Mouse (Mus musculus): ENCODE data around the gene Olfr548-ps1. TPM values are rescaled to one million over a fixed set of nuclear protein-coding genes. Genes with fewer than 3 reads are reported as not detected.

Gene Olfr548-ps1
- polyA plus RNA-seq, 1 experiment from 2014 or later, result not detected

DNA sequence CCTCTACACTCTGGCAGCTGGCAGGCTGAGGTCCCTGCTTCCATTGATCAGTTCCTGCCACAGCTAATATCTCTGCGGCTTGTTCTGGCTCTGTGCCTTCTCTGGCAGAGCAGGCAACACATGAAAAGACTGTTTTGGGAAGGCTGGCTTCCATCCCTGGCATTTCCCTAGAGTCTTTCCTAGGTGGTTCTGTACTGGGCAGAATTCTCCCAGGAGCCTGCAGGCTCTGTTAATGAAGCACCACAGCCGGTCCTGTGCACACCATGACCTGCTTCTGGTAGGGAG is 23.7 kb upstream of the Olfr548-ps1 start:
- Histone ChIP-seq H3K36me3 (no peaks in the 10 kb centered on the region), H3K27ac (no peak overlapping the region), H3K27me3 (peaks cover 19% of the 10 kb centered on the region; the same call in 1 of the 2 replicates), H3K9ac (no peak overlapping the region), H3K9me3 (no peaks in the 10 kb centered on the region), H3K4me2 (no peak overlapping the region), H3K4me1 (peaks cover 22% of the 10 kb centered on the region), H3K4me3 (no peak overlapping the region)
- WGBS, result 44% methylated on average over 2 of the region's 2 CpGs
- ATAC-seq (ENCODE audit: insufficient number of reproducible peaks, low FRiP score, low TSS enrichment, low read depth), result peak; percentile 22; the same call in 1 of the 2 replicates

DNA sequence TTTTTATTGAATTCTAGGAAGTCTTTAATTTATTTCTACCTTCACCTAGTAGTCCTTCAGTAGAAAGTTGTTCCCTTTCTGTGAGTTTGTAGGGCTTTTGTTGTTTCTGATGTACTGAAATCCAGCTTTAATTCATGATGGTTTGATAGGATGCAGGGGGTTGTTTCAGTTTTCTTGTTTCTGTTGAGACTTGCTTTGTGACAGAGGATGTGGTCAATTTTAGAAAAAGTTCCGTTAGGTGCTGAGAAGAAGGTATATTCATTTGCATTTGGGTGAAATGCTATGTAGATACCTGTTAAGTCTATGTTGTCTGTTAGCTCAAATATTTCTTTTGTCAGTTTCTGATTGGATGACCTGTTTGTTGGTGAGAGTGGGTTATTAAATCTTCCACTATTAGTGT is 11.6 kb upstream of the Olfr548-ps1 start:
- no peaks in the 10 kb centered on the region for H3K27me3 ChIP-seq
- no peak overlapping the region for H3K9ac ChIP-seq
- 73% methylated on average over 1 of the region's 1 CpGs for WGBS
- no peak for ATAC-seq (ENCODE audit: insufficient number of reproducible peaks, low FRiP score, low TSS enrichment, low read depth)
- no peak overlapping the region for H3K27ac ChIP-seq
- no peak overlapping the region for H3K4me3 ChIP-seq
- H3K36me3 ChIP-seq, result no peaks in the 10 kb centered on the region
- H3K4me1 ChIP-seq, result no peaks in the 10 kb centered on the region
- H3K9me3 ChIP-seq, result no peaks in the 10 kb centered on the region
- no peak overlapping the region for H3K4me2 ChIP-seq

DNA sequence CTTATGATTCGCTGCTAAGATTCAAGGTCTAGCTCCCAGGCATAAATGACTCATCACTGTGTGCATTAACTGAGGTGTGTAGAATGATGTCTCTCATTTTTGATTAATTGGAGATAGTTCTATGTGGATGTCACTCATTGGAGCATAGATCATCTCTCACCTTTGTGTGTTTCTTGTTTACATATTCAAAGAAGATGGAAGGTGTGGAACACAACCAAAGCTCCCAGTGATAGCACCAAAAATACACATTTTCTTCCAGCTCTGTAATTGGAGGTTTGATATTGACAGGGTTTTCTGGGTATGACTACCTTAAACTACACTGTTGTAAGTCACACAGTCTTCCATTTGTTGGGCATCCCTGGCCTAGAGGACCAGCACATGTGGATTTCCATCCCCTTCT is 6.2 kb upstream of the Olfr548-ps1 start, which contains the start of gene Olfr547:
TSS of gene Olfr547 (plus strand) at position 301 of the 400 bp plus-strand sequence.
- H3K4me1 ChIP-seq, result no peaks in the 10 kb centered on the region
- H3K9me3 ChIP-seq, result no peaks in the 10 kb centered on the region
- no peaks in the 10 kb centered on the region for H3K36me3 ChIP-seq
- no peak within 1 kb of the TSS for H3K4me3 ChIP-seq
- ATAC-seq (ENCODE audit: insufficient number of reproducible peaks, low FRiP score, low TSS enrichment, low read depth), result no peak
- no peak within 1 kb of the TSS for H3K9ac ChIP-seq
- 81% methylated on average over 1 of the region's 1 CpGs for WGBS
- H3K27ac ChIP-seq, result no peak within 1 kb of the TSS
- H3K4me2 ChIP-seq, result no peak within 1 kb of the TSS
- no peaks in the 10 kb centered on the region for H3K27me3 ChIP-seq

DNA sequence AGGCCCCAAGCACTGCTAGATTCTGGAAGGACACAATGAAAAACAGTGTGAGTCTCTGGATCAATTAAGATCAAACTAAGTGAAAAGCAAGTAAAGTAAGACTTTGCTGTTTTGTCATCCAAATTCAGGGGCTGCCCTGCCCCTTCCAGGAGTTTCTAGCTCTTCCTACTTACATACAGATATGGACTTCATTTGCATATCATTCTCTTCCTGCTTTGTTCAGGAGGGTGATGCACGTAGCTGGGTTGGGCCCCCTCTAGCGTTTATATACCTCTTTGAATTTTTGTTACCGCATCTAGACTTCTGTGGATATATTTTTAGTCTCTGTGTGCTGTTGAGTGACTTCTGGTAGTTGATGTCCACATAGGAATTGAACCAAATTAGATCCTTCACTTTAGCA is 555 bp downstream of the Olfr548-ps1 start:
- H3K36me3 ChIP-seq, result no peaks in the 10 kb centered on the region
- 60% methylated on average over 3 of the region's 3 CpGs for WGBS
- H3K27me3 ChIP-seq, result no peaks in the 10 kb centered on the region
- H3K4me1 ChIP-seq, result no peaks in the 10 kb centered on the region
- no peak overlapping the region for H3K4me2 ChIP-seq
- H3K9me3 ChIP-seq, result no peaks in the 10 kb centered on the region
- no peak overlapping the region for H3K27ac ChIP-seq
- no peak overlapping the region for H3K4me3 ChIP-seq
- no peak for ATAC-seq (ENCODE audit: insufficient number of reproducible peaks, low FRiP score, low TSS enrichment, low read depth)
- H3K9ac ChIP-seq, result no peak overlapping the region

DNA sequence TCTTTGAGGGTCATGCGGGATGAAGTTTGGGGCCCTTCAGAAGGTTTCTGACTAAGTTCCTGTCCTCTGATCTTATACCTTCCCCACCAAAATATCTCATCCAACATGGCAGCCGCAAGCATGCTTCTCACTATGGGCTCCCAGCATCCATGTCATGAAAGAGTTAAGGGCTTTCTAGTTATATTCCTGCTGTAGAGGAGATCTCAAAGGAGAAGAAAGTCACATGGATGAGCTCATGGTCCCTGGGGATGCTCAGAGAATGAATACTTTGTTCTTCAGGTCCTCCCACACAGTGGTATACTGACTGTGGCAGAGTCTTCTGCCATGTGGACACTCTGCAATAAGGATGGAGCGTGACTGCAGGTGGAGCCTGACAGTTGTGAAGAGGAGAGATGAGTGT is 8.9 kb downstream of the Olfr548-ps1 start, which contains the start of gene Olfr549:
TSS of gene Olfr549 (plus strand) at position 301 of the 400 bp plus-strand sequence.
- Histone ChIP-seq H3K9me3 (no peaks in the 10 kb centered on the region), H3K4me2 (no peak within 1 kb of the TSS), H3K27me3 (no peaks in the 10 kb centered on the region), H3K36me3 (no peaks in the 10 kb centered on the region), H3K4me1 (no peaks in the 10 kb centered on the region), H3K27ac (no peak within 1 kb of the TSS), H3K4me3 (no peak within 1 kb of the TSS), H3K9ac (no peak within 1 kb of the TSS)
- 81% methylated on average over 3 of the region's 3 CpGs for WGBS
- no peak for ATAC-seq (ENCODE audit: insufficient number of reproducible peaks, low FRiP score, low TSS enrichment, low read depth)

DNA sequence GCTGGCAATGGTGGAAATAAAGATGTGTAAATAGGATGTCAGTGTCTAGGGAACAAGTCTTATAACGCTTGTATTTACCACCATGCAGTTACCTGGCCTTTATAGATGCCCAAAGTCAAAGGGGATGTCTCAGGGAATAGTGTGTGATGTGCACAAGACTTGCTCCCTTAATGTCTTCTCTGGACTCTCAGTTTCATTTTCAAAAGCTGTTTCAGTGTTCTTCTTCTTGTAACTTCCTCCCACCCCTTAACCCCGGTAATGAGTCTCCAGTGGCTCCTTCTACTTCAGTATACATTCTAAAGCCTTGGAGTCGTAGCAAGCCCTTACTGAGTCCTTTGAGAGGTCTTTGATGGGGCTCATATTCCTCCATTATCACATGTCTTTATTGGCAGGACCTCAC is 12.6 kb downstream of the Olfr548-ps1 start:
- no peak for ATAC-seq (ENCODE audit: insufficient number of reproducible peaks, low FRiP score, low TSS enrichment, low read depth)
- no peak overlapping the region for H3K9ac ChIP-seq
- no peaks in the 10 kb centered on the region for H3K4me1 ChIP-seq
- H3K36me3 ChIP-seq, result no peaks in the 10 kb centered on the region
- no peak overlapping the region for H3K27ac ChIP-seq
- WGBS, result 68% methylated on average over 3 of the region's 3 CpGs
- no peak overlapping the region for H3K4me2 ChIP-seq
- H3K4me3 ChIP-seq, result no peak overlapping the region
- H3K27me3 ChIP-seq, result no peaks in the 10 kb centered on the region
- H3K9me3 ChIP-seq, result no peaks in the 10 kb centered on the region

DNA sequence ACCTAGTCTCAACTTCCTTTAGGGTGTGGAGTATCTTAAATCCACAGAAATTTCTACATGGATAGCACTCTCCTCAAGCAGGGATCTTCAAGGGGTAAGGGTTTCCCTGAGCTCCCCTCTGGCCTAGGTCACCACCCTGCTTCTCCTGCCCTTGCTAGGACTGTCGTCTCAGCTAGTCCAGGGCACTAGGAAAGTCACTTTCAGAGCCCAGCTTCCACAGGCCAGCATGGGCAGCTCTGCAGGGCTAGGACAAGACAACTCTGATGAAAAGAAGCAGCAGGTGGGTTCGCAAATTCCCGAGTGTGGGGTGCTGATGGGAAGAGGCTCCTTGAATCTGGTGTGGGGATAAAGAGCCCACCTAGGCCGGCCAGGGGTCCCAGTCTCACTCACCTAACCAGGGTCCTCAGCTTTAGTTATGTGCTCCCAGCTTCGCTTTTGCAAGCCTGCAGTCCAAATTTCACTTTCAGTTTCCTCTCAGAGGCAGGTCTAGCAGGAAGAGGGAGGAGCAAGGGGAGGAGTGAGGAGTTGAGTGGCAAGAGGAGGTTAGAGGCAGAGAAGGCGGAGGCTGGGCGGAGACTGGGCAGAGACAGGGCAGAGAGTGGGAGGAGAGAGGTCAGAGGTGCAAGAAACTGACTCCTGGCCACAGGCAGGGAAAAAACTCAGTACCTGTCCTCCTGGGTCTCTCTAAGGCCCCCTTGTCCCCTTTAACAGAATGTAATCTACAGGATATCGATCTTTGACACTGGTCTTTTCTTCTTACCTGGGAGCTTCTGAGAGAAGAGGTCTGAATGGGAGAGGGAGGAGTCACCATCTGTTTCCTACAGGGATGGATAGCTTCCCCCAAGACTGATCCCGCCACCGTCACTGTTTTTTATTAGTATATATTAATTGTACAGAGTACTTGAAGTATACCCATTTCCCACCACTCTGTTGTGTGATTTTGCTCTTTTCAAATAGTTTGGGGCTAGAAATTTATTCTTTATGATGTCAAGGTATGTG is 24.6 kb downstream of the Olfr548-ps1 start, which contains the start of gene Trim21:
TSS of gene Trim21 (minus strand) at position 488 of the 999 bp plus-strand sequence.
- Histone ChIP-seq H3K4me3 (peak within 1 kb of the TSS; percentile 45), H3K4me2 (peak within 1 kb of the TSS; percentile 55), H3K9me3 (no peaks in the 10 kb centered on the region), H3K9ac (peak within 1 kb of the TSS; percentile 31), H3K27me3 (no peaks in the 10 kb centered on the region), H3K36me3 (no peaks in the 10 kb centered on the region), H3K4me1 (peaks cover 8% of the 10 kb centered on the region; the same call in 1 of the 2 replicates), H3K27ac (peak within 1 kb of the TSS; percentile 24; the same call in 1 of the 2 replicates)
- 17% methylated on average over 10 of the region's 10 CpGs for WGBS
- ATAC-seq (ENCODE audit: insufficient number of reproducible peaks, low FRiP score, low TSS enrichment, low read depth), result peak; percentile 83

DNA sequence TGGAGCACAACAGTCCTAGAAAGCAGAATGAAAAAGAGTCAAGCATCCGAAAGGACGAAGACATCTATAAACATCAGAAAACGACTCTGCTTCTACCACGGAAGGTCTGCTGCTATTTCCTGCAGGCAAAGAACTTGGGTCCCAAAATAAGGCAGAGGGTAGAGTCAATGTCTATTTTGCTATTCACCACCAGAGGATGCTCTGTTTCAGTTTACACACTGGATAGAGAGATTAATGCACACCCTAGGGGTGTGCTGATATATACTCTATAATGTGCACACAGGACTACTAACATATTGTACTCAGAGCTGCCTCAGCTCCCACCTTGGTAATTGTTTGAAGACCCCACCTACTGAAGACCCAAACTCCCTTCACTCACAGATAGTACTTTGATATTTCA is 25.5 kb downstream of the Olfr548-ps1 start:
- Histone ChIP-seq H3K9ac (no peak overlapping the region), H3K27me3 (no peaks in the 10 kb centered on the region), H3K4me2 (no peak overlapping the region), H3K9me3 (no peaks in the 10 kb centered on the region), H3K36me3 (no peaks in the 10 kb centered on the region), H3K27ac (no peak overlapping the region), H3K4me3 (no peak overlapping the region), H3K4me1 (peaks cover 8% of the 10 kb centered on the region; the same call in 1 of the 2 replicates)
- no peak for ATAC-seq (ENCODE audit: insufficient number of reproducible peaks, low FRiP score, low TSS enrichment, low read depth)
- 89% methylated on average over 4 of the region's 4 CpGs for WGBS

DNA sequence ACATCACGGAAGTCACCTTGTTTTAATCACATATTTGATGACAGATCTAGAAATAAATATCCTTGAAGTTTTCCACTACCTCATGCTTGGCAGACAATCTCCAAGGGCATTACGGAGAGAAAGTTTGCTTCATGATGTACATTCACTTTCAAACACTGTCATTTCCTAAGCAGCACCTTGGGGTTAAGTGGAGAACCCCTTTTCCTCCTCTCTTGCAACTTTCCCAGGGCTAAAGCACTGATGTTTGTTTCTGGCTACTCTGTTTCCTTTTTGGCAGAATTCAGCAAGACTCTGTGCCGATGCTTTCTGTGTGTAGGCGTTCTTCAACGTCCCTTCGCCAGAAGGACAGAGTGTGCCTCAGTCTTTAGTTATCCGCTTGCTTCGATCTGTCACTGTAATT is 30.4 kb downstream of the Olfr548-ps1 start, which contains the start of gene Olfr550:
TSS of gene Olfr550 (plus strand) at position 301 of the 400 bp plus-strand sequence.
- Histone ChIP-seq H3K4me2 (no peak within 1 kb of the TSS), H3K9me3 (no peaks in the 10 kb centered on the region), H3K27ac (no peak within 1 kb of the TSS), H3K27me3 (no peaks in the 10 kb centered on the region), H3K4me1 (no peaks in the 10 kb centered on the region), H3K9ac (no peak within 1 kb of the TSS), H3K4me3 (no peak within 1 kb of the TSS), H3K36me3 (no peaks in the 10 kb centered on the region)
- 86% methylated on average over 8 of the region's 8 CpGs for WGBS
- ATAC-seq (ENCODE audit: insufficient number of reproducible peaks, low FRiP score, low TSS enrichment, low read depth), result no peak

DNA sequence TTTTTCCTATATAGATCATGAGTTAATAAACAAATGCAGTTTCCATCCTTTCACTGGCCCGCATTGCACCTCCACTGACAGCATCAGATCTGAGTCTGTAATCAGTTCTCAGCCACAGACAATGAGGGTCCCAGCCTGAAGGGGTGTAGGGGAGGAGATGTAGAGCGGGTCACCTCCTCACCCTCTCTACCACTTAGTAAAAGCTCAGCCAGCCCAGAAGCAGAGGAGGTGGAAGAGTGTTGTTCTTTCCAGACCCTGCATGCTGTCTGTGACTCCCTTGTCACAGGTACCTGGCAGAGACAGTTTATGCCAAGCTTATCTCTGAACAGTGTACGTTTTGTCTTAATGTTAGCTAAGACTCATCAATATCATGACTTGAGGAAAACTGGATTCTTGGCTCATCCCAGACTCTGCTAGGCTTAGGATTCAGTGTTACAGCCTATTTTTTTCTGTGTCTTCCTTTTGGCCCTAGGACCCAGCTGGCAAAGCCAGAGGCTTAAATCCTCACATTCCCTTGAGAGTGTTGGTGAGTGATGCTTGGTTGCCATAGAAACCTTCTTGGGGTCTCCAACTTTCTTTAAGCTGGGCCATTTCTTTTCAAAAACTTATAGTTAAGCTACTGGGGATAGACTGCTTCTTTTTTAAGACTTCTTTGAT is 32.6 kb downstream of the Olfr548-ps1 start:
- Histone ChIP-seq H3K27me3 (no peaks in the 10 kb centered on the region), H3K4me3 (no peak overlapping the region), H3K4me1 (no peaks in the 10 kb centered on the region), H3K4me2 (no peak overlapping the region), H3K27ac (no peak overlapping the region), H3K36me3 (no peaks in the 10 kb centered on the region), H3K9me3 (no peaks in the 10 kb centered on the region), H3K9ac (no peak overlapping the region)
- ATAC-seq (ENCODE audit: insufficient number of reproducible peaks, low FRiP score, low TSS enrichment, low read depth), result no peak
- 84% methylated on average over 3 of the region's 3 CpGs for WGBS

DNA sequence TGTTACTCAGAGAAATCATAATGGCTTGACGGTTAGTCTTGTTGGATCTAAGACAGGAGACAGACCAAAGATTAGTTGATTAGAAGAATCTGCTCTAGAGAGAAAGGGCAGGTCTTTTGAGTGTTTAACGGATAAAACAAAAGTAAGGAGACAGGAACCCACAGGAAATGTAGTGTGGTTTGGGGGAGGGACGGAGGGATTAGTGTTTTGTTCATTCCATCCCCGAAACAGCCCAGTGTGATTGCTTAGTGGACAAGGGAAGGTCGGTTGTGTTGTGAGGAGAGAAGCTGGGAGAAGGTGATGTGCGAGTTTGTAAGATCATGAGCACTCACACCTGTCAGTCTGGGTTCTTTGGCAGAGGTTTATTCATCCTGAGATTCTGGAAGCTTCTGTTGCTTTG is 35.3 kb downstream of the Olfr548-ps1 start:
- H3K9ac ChIP-seq, result no peak overlapping the region
- 69% methylated on average over 6 of the region's 6 CpGs for WGBS
- ATAC-seq (ENCODE audit: insufficient number of reproducible peaks, low FRiP score, low TSS enrichment, low read depth), result no peak
- H3K36me3 ChIP-seq, result no peaks in the 10 kb centered on the region
- no peak overlapping the region for H3K27ac ChIP-seq
- no peak overlapping the region for H3K4me3 ChIP-seq
- H3K27me3 ChIP-seq, result no peaks in the 10 kb centered on the region
- no peaks in the 10 kb centered on the region for H3K9me3 ChIP-seq
- H3K4me1 ChIP-seq, result no peaks in the 10 kb centered on the region
- H3K4me2 ChIP-seq, result no peak overlapping the region

DNA sequence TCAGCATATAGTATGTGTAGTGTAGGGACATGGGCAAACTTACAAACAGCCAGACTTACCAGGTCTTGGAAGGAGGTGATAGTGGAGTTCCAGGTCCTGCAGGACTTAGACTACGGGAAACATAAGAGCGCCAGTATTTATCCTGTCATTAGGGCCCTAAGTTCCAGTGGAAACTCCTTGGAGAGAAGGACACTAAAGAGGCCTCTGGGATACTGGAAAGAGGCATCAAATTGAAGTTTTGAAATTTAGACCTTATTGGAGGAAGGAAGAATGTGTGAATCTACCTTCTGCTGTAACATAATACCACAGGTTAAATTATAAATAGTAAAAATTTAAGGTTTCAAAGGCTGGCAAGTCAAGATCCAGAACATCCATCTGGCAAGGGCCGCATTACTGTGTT is 51.1 kb downstream of the Olfr548-ps1 start, which contains the start of gene Olfr551:
TSS of gene Olfr551 (minus strand) at position 101 of the 400 bp plus-strand sequence.
- no peak within 1 kb of the TSS for H3K4me3 ChIP-seq
- WGBS, result 91% methylated on average over 3 of the region's 3 CpGs
- H3K27me3 ChIP-seq, result no peaks in the 10 kb centered on the region
- no peak within 1 kb of the TSS for H3K4me2 ChIP-seq
- no peak for ATAC-seq (ENCODE audit: insufficient number of reproducible peaks, low FRiP score, low TSS enrichment, low read depth)
- no peaks in the 10 kb centered on the region for H3K4me1 ChIP-seq
- no peaks in the 10 kb centered on the region for H3K36me3 ChIP-seq
- no peak within 1 kb of the TSS for H3K9ac ChIP-seq
- H3K9me3 ChIP-seq, result no peaks in the 10 kb centered on the region
- no peak within 1 kb of the TSS for H3K27ac ChIP-seq

Data from limb, embryonic 15.5 days (tissue).